Mouse (Mus musculus) C2C12 (cell line): ENCODE measurements around the gene Tmem53.

Experiments used
- CTCF ChIP-seq: IDR thresholded peaks from one replicate; pipeline ENCODE4 v1.5.1; 2011; ENCODE audit not compliant: control insufficient read depth, insufficient read depth, insufficient read length
- MAX ChIP-seq: IDR thresholded peaks from one replicate; pipeline ENCODE4 v1.6.1; 2011; ENCODE audit warnings: mild to moderate bottlenecking, control low read depth
- MYOD1 ChIP-seq: IDR thresholded peaks from one replicate; pipeline ENCODE4 v1.6.1; 2011; ENCODE audit warnings: low read depth; ENCODE audit not compliant: control insufficient read depth, insufficient read length
- MYOG ChIP-seq: IDR thresholded peaks from one replicate; pipeline ENCODE4 v1.6.1; 2011; ENCODE audit not compliant: control insufficient read depth, insufficient read length; ENCODE audit errors: extremely low read depth
- USF1 ChIP-seq: IDR thresholded peaks from one replicate; pipeline ENCODE4 v1.6.1; 2011; ENCODE audit warnings: low read depth, mild to moderate bottlenecking, control low read depth, moderate library complexity

DNA sequence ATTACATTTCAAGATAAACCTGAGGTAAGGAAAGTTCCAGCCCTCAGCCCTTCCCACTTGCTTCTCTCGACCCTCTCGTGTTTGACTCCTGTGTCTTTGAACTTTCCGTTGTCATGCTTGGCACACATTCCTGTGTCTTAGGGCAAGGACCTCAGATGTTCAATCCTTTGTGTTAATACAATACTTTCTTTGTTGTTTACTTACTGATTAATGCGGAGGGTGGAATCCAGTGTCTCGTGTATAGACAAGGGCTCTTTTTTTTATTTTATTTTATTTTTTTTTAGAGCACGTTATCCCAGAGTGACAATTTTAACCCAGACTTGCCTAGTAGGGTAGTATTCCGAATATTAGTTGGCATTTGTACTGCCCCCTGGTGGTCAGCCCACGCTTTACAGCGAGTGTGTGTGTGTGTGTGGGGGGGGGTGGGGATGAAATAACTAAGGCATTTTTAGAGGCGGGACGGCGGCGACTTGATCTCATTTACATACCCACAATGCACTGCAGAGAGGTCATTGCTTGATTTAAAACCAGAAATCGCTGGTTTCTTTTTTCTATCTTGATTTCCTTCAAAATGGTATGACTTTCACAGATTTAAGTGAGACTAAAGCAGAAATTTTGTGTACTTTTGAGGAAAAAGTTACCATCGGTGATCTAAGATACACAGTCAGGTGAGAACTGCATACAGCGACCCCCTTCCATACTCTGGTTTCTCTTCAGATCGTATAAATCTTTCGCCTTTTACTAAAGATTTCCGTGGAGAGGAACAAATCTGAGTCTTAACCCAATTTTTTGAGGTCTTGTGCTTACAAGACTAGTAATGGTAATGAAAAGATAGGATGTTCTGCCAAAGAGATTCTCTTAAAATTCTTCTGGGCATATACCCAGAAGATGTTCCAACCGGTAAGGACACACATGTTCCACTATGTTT lies 41.3 kb upstream of the Tmem53 start:
- TF ChIP-seq CTCF: peak; percentile 67
- TF ChIP-seq USF1: no peak
- TF ChIP-seq MAX: no peak
- no peak for TF ChIP-seq MYOG
- no peak for TF ChIP-seq MYOD1
